Mouse (Mus musculus) thymus, postnatal 14 days (tissue): ENCODE data around the gene Marc1.
A peak's percentile ranks its signal among the peaks of the same experiment; 100 is the strongest.

Experiments used
- DNase-seq: peaks from one replicate; pipeline ENCODE4 v3.0.0; 2021

Gene Marc1

DNA sequence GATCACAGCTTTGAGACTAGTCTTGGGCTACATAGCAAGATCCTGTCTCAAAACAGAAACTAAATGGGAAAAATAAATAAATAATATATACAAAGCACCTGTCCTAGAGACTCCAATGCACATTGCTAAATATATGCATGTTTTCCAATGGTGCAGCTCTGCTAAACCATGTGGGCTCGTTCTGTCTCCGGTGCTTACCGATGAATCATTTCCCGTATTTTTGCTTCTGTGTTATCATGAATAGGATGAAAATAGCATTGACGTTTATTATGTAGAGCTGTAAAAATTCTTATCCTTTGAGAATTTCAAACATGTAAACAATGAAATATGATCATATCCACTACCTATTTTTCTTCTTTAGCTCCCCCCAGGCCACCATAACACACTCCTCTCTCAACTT lies 58.4 kb downstream of the Marc1 start:
- no peak for DNase-seq

DNA sequence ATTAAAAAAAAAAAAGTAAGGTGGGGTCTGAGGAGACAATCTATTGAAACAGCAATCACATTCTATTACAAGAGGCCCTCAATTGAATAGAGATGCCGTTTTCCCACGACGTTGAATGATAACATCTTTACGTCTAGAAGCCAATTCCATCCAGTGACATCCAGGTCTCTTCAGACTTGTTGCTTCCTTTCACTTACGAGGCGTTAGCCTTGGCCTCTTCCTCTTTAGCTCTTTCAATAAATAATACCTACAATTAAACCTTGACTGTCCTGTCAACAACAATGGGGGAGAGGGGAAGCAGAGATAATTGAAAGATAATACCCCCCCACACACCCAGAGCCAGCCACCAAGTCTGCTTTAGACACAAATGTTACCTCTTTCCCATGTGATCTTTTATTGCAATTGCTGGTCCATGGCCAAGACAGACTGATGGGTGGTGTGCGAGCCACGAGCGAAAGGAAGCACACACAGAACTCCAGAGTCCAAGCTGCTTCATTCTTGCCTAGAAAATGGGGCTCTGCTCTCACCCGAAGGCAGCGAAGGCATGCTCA lies 60.9 kb downstream of the Marc1 start:
- no peak for DNase-seq

DNA sequence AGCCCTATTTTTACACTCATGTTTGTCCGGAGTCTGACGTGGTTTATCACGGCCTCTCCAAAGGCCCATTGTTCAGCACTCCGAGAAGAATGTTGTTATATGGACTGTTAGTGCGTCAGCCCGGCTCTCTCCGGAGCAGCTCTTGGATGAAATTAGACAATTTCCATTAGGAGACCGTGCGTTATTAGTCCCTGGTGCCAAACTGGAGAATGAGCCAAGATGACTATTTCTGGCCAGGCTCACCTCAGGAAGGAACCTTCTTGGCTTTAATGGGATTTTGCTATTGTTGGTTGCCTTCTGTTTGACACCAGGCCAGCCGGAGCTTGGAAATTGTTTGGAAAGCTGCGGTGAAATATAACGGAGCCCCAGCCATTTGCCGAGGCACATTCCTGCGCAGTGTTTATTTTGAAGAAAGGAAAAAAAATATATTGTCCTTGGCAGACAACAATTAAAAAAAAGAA lies 62.4 kb downstream of the Marc1 start:
- no peak for DNase-seq

DNA sequence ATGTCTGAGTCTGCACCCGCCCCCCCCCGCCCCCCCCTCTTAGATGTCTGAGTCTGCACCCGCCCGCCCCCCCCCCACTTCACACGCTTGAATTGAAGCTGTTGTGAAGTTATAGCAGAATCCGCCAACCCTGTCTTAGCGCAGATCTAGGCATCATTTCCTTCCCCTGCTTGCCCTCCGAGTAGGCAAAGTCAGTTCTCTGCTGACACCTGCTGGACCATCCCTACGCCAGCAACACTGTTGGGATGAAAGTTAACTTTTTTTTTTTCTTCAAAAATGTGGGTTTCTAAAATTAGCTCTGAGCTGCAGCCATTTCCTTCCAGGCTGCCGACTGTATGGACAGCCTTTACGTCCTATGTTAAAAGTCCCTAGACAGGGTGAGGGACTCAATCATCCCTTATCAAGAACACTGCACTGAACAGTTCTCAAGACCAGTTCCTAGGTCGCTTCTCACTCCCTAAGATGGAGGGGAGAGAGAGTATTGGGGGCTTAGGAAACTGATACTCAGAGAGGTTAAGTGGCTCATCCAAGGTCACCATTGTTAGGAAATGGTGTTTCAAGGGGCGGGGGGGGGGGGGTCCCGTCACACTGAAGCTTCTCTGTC lies 73.1 kb downstream of the Marc1 start:
- DNase-seq, result peak; percentile 69

GRCm38 (mm10) chr1:184737228-184737627 lies 73.9 kb downstream of the Marc1 start:
- DNase-seq, result no peak
